Mouse (Mus musculus) adrenal gland, postnatal 25 days (tissue): Measurements from ENCODE around the gene Tstd1. TPM values are rescaled to one million over a fixed set of nuclear protein-coding genes. Genes with fewer than 3 reads are reported as not detected.

Experiments
- DNase-seq: peaks from one replicate; pipeline ENCODE4 v3.0.0; 2021; ENCODE audit warnings: mixed read lengths
- total RNA-seq: library from RNA; stranded (reverse); gene quantifications from 2 replicates; pipeline ENCODE4 v1.2.3, GENCODE M21; 2021

The Tstd1 gene
- total RNA-seq, 1 experiment from 2014 or later = 6.3 TPM

DNA sequence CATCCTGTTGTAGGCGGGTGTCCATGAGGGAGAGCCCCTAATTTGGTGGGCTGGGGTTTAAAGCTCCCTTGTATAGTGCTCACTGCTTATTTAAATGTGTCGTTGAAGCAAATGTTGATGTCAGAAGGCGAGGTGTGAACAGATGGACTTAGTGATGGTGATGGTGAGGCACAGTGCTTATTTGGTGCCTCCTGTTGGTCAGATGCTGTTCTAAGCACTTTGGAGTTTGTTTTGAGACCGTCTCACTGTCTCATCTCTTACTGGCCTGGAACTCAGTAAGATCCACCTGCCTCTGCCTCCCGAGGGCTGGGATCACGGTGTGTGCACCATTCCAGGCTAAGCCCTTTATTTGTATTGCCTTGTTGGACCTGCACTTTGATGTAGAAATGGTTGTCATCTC, 36.3 kb downstream of the Tstd1 start:
- DNase-seq = no peak

DNA sequence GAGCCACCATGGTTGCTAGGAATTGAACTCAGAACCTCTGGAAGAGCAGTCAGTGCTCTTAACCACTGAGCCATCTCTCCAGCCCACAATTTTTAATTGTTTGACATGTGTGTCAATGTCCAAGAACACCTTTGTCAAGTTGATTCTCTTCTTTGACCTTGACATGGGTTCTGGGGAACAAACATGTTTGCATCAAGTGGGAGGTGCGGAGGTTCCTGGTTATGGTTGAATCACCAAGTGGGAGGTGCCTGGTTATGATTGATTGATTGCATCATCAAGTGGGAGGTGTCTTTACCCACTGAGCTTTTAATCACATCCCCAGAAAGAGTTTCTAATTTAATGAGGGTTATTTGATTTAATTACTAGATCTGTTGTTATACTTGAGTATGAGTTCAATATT, 38.9 kb downstream of the Tstd1 start:
- DNase-seq = no peak

DNA sequence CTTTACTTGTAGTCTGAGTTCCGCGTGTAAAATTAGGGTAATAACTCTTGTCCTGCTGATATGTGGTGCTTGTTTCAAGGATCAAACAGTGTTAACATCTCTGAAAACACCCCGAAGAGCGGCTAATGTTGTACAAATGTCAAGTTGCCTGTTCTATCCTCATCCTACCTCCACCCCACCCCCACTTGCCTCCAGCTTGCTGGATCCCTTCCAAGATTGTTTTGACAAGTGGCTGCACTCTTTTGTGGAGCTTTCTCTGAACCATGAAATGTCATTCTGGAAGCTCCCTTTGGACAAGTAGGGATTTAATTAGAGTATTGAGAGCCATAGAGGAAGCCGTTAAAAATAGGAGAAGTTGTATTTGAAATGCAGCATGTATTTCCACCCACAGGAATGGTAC, 41.1 kb downstream of the Tstd1 start:
- no peak for DNase-seq

DNA sequence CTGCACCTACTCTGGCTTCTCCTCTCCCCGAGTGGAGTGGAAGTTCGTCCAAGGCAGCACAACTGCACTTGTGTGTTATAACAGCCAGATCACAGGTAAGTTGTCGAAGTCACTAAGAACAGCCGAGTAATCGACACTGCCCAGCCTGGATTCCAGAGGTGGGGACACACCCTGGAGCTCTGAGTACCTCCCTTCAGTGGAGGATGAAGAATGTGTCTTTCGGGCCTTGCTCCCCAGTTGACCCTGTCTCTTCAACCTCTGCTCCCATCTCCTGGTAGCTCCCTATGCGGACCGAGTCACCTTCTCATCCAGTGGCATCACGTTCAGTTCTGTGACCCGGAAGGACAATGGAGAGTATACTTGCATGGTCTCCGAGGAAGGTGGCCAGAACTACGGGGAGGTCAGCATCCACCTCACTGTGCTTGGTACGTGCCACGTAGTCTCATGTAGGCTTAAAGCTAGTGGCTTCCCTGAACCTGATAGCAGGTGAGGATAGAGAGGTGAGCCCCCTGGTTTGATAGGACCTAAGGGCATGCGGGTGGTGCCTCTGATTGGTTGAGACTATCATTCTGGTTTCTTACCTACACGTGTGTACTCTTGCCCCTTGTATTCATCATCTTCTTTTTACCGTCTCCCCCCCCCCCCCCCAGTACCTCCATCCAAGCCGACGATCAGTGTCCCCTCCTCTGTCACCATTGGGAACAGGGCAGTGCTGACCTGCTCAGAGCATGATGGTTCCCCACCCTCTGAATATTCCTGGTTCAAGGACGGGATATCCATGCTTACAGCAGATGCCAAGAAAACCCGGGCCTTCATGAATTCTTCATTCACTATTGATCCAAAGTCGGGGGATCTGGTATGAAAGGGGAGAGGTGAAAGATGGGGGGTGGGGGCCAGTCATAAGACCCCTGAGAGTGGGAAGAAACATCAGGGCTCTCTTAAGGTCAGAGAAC, 42.2 kb downstream of the Tstd1 start:
- no peak for DNase-seq

DNA sequence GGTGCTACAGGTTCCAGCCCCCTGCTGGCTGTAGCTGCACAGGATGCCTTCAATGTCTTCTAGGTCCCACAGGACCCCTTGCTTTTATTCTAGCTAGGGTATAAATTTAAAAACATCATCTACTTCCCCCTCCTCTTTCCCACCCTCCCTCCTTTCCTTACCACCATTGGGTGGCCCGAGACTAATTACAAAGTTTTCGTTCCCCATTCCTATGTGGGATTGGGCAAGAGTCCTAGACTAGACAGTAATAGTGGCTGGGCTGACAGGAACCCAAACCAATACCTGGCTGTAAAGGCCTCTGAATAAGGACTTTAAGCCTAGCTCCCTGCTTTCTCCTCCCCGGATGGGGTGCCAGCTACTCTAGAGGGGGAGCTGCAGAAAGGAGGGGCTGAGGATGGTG, 44.5 kb downstream of the Tstd1 start:
- no peak for DNase-seq

DNA sequence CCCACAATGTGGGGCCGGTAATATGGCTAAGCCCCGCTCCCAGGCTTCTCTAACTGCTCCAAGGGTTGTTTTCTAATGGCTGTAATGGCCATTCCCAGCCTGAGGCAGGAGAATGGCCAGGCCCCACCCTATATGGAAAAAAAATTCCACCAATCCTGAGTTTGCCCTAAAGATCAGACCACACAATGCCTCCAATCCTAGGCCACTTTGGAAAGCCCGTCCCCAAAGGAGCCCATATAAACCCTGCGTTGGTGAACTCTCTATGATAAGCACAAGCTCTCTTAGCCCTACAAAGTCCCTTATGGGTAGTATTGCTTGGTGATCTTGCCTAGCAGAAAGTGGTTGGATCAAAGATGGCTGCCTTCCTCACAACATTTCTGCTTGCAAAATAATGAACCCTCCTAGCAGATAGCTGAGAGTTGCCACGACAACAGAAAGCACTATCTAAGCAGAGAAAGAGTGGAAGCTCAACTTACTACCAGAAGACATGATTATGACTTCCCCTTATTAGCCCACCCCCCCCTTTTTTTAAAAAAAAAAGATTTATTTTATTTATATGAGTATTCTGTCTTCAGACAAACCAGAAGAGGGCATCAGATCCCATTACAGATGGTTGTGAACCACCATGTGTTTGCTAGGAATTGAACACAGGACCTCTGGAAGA, 47.2 kb downstream of the Tstd1 start:
- no peak for DNase-seq

DNA sequence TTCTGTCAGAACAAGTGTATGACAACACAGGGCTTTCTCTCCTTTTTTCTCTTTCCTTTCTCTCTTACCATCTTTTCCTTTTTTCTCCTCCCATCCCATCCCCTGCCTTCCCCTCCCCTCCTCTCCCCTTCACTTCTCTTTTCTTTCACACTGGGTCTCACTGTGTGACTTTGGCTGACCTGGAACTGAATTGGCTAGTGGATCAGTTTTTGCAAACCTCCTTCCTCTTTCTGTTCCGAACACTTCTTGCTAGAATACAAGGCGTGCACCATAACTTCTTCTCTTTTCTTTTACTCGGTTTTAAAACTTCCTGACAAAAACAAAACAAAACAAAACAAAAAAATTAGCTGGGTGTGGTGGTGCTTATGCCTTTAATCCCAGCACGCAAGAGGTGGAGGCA, 47.9 kb downstream of the Tstd1 start:
- no peak for DNase-seq

DNA sequence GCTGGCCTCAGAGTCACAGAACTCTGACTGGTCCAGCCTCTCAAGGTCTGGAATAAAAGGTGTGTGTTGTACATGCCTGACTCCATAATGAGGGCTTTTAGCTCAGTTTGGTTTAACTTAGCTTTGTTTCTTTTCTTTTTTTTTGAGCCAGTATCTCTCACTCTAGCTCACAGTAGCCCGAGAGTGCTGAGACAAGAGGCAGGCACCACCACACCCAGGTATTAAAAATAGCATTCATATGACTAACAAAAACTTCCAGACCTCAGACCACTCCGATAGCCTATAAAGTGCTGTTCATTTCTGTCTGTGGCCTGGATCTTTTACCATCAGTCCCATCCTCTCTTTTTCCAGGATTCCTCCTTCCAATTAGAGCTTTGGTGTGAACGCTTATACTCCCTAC, 51.0 kb downstream of the Tstd1 start:
- DNase-seq = no peak

Other genes with a start within 250 kb of the Tstd1 start
- gene Pcp4l1, start 222.6 kb upstream of the Tstd1 start, total RNA-seq = 36.1 and 37.7 TPM in 2 replicates
- 3.0 TPM in 1 of 2 replicates, not detected in the other for gene Nr1i3, start 204.9 kb upstream of the Tstd1 start, total RNA-seq
- 32.9 and 43.7 TPM in 2 replicates for gene Tomm40l, start 196.4 kb upstream of the Tstd1 start, total RNA-seq
- 2.1 and 105 TPM in 2 replicates for gene Apoa2, start 193.8 kb upstream of the Tstd1 start, total RNA-seq
- gene Fcer1g, start 184.5 kb upstream of the Tstd1 start, total RNA-seq = 11.1 and 13.7 TPM in 2 replicates
- gene Adamts4, start 168.5 kb upstream of the Tstd1 start, total RNA-seq = 0.62 and 0.67 TPM in 2 replicates
- gene Ndufs2, start 167.5 kb upstream of the Tstd1 start, total RNA-seq = 565 and 662 TPM in 2 replicates
- gene B4galt3, start 148.5 kb upstream of the Tstd1 start, total RNA-seq = 36.9 and 38.1 TPM in 2 replicates
- 41.6 and 54.7 TPM in 2 replicates for gene Ppox, start 137.7 kb upstream of the Tstd1 start, total RNA-seq
- 47.8 and 50.5 TPM in 2 replicates for gene Usp21, start 130.9 kb upstream of the Tstd1 start, total RNA-seq
- 132 and 151 TPM in 2 replicates for gene Ufc1, start 123.8 kb upstream of the Tstd1 start, total RNA-seq
- 35.9 and 36.5 TPM in 2 replicates for gene Dedd, start 89.7 kb upstream of the Tstd1 start, total RNA-seq
- 83.2 and 86.9 TPM in 2 replicates for gene Nit1, start 73.2 kb upstream of the Tstd1 start, total RNA-seq
- gene Pfdn2, start 73.2 kb upstream of the Tstd1 start, total RNA-seq = 140 and 145 TPM in 2 replicates
- 1.4 and 4.9 TPM in 2 replicates for gene Klhdc9, start 58.1 kb upstream of the Tstd1 start, total RNA-seq
- 0.12 TPM in 1 of 2 replicates, not detected in the other for gene Nectin4, start 48.8 kb upstream of the Tstd1 start, total RNA-seq
- 1.8 and 2.2 TPM in 2 replicates for gene Arhgap30, start 29.9 kb upstream of the Tstd1 start, total RNA-seq
- gene Usf1, start 7.6 kb upstream of the Tstd1 start, total RNA-seq = 62.9 and 95.1 TPM in 2 replicates
- 40.1 and 59.7 TPM in 2 replicates for gene F11r, start 18.7 kb downstream of the Tstd1 start, total RNA-seq
- gene Alyref2, start 84.6 kb downstream of the Tstd1 start, total RNA-seq = 9.2 and 11.9 TPM in 2 replicates
- not detected in 2 replicates for gene Itln1, start 116.4 kb downstream of the Tstd1 start, total RNA-seq
- 0.70 TPM in 1 of 2 replicates, not detected in the other for gene Cd244a, start 140.3 kb downstream of the Tstd1 start, total RNA-seq
- 0.48 and 0.67 TPM in 2 replicates for gene Ly9, start 188.5 kb downstream of the Tstd1 start, total RNA-seq
- gene Slamf7, start 234.2 kb downstream of the Tstd1 start, total RNA-seq = 0.30 TPM in 1 of 2 replicates, not detected in the other